In the genomic region with DNA sequence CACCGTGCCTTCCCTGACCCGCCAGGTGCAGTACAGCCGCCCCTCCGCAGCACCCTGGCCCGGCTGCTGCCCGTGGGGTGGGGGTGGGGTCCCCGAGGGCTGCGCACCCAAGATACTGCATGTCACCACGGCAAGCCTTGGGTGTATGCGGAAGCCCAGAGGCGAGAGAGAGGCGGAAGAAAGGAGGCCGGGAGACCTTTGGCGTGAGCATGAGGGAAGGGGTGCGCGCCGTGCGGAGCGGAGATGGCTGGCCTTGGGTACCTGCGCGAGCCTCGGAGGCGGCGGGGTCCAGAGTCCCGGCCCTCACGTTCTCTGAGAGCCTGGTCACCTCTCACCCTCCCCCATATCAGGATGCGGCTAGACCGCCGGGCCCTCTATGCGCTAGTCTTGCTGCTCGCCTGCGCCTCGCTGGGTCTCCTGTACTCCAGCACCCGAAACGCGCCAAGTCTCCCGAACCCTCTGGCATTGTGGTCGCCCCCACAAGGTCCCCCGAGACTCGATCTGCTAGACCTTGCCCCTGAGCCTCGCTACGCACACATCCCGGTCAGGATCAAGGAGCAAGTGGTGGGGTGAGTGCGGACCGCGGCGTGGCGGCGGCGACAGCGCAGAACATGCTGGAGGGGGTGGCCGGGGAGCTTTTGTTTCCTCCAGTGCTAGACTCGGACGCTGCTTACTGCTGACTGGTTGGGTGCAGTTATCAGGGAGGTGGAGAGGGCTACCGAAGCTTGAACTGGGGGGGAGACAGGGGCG, we compare ENCODE assay signal across 8 mouse cellular contexts. TPM values are rescaled to one million over a fixed set of nuclear protein-coding genes. Genes with fewer than 3 reads are reported as not detected.
DNase-seq lines count a peak whose midpoint lies in the region; ATAC-seq lines count a peak whose summit lies in the region.

No protein-coding gene starts in this region.

- no peaks in the 10 kb centered on the region for H3K36me3 ChIP-seq in heart, embryonic 10.5 days
- no peaks in the 10 kb centered on the region for H3K36me3 ChIP-seq in hindbrain, embryonic 11.5 days (ENCODE audit: control insufficient read depth, insufficient read depth, low read length)
- H3K36me3 ChIP-seq in liver, embryonic 16.5 days (ENCODE audit: control insufficient read depth, insufficient read depth): no peaks in the 10 kb centered on the region
- peaks cover 18% of the 10 kb centered on the region for H3K36me3 ChIP-seq in neural tube, embryonic 13.5 days

- peaks cover 79% of the 10 kb centered on the region for H3K27me3 ChIP-seq in heart, embryonic 10.5 days (ENCODE audit: insufficient read depth, poor library complexity, severe bottlenecking)
- peaks cover 53% of the 10 kb centered on the region for H3K27me3 ChIP-seq in hindbrain, embryonic 11.5 days (ENCODE audit: control insufficient read depth, insufficient read depth, low read length)
- peaks cover 32% of the 10 kb centered on the region for H3K27me3 ChIP-seq in liver, embryonic 16.5 days (ENCODE audit: control insufficient read depth, insufficient read depth, low read depth, low read length)
- H3K27me3 ChIP-seq in neural tube, embryonic 13.5 days: peaks cover 57% of the 10 kb centered on the region

- peak overlapping the region; percentile 74 for H3K4me3 ChIP-seq in heart, embryonic 10.5 days
- H3K4me3 ChIP-seq in hindbrain, embryonic 11.5 days (ENCODE audit: low read depth, low read length): peak overlapping the region; percentile 59
- peak overlapping the region; percentile 69 for H3K4me3 ChIP-seq in liver, embryonic 16.5 days (ENCODE audit: low read depth, low read length)
- peak overlapping the region; percentile 83 for H3K4me3 ChIP-seq in neural tube, embryonic 13.5 days

- H3K9ac ChIP-seq in hindbrain, embryonic 11.5 days (ENCODE audit: low read depth, low read length): peak overlapping the region; percentile 80
- peak overlapping the region; percentile 81 for H3K9ac ChIP-seq in liver, embryonic 16.5 days (ENCODE audit: low read depth, low read length)
- H3K9ac ChIP-seq in neural tube, embryonic 13.5 days: peak overlapping the region; percentile 98

- peak overlapping the region; percentile 99 for H3K4me2 ChIP-seq in hindbrain, embryonic 11.5 days (replicated peaks; ENCODE audit: low read depth, low read length)
- H3K4me2 ChIP-seq in liver, embryonic 16.5 days (ENCODE audit: low read depth, low read length): peak overlapping the region; percentile 98
- H3K4me2 ChIP-seq in neural tube, embryonic 13.5 days: peak overlapping the region; percentile 95

- peaks cover 46% of the 10 kb centered on the region for H3K4me1 ChIP-seq in heart, embryonic 10.5 days
- peaks cover 6% of the 10 kb centered on the region for H3K4me1 ChIP-seq in hindbrain, embryonic 11.5 days (replicated peaks; ENCODE audit: control insufficient read depth, insufficient read depth, low read length)
- peaks cover 40% of the 10 kb centered on the region for H3K4me1 ChIP-seq in liver, embryonic 16.5 days (ENCODE audit: control insufficient read depth, low read depth, low read length)
- peaks cover 46% of the 10 kb centered on the region for H3K4me1 ChIP-seq in neural tube, embryonic 13.5 days (replicated peaks)

- under 1% methylated on average over 56 of the region's 56 CpGs for WGBS in heart, embryonic 10.5 days
- WGBS in hindbrain, embryonic 11.5 days: under 1% methylated on average over 56 of the region's 56 CpGs
- WGBS in liver, embryonic 16.5 days (ENCODE audit: insufficient replicate concordance): under 1% methylated on average over 56 of the region's 56 CpGs
- under 1% methylated on average over 56 of the region's 56 CpGs for WGBS in neural tube, embryonic 13.5 days

- peak; percentile 65 for ATAC-seq in hindbrain, embryonic 11.5 days (ENCODE audit: low FRiP score)
- peak; percentile 55 for ATAC-seq in liver, embryonic 16.5 days (ENCODE audit: low read depth)
- ATAC-seq in neural tube, embryonic 13.5 days (ENCODE audit: low read depth): peak; percentile 63

- peak overlapping the region; percentile 72 for H3K27ac ChIP-seq in heart, embryonic 10.5 days
- H3K27ac ChIP-seq in hindbrain, embryonic 11.5 days (ENCODE audit: low read depth, low read length): peak overlapping the region; percentile 53
- H3K27ac ChIP-seq in liver, embryonic 16.5 days (ENCODE audit: low read length): peak overlapping the region; percentile 87
- peak overlapping the region; percentile 91 for H3K27ac ChIP-seq in neural tube, embryonic 13.5 days (replicated peaks)

- no peaks in the 10 kb centered on the region for H3K9me3 ChIP-seq in heart, embryonic 10.5 days
- H3K9me3 ChIP-seq in hindbrain, embryonic 11.5 days (ENCODE audit: control insufficient read depth, low read length): no peaks in the 10 kb centered on the region
- H3K9me3 ChIP-seq in liver, embryonic 16.5 days (replicated peaks; ENCODE audit: control insufficient read depth, low read length): no peaks in the 10 kb centered on the region
- H3K9me3 ChIP-seq in neural tube, embryonic 13.5 days: no peaks in the 10 kb centered on the region

- DNase-seq in heart, embryonic 10.5 days (ENCODE audit: low spot score): no peak
- DNase-seq in heart, adult 9 months (ENCODE audit: low spot score in 2 of 2): no peak
- peak; percentile 79 for DNase-seq in R1 (ENCODE audit: low read depth, low spot score)
- DNase-seq in embryo, embryonic 9.5 days (ENCODE audit: extremely low spot score): peak; percentile 64
- DNase-seq in hindbrain, embryonic 11.5 days (ENCODE audit: low spot score): peak; percentile 69
- peak; percentile 84 for DNase-seq in thymus, postnatal 25 days

RNA-seq across cellular contexts. Expression of gene B4galnt1, which starts 0.8 kb away (rescaled TPM):
- 1.5 and 3.6 TPM in 2 replicates for polyA plus RNA-seq in heart, embryonic 10.5 days (2016; fragmentation: Nextera tagmentation; extraction: Ambion mirVana)
- 10.4 and 12.4 TPM in 2 replicates for polyA plus RNA-seq in hindbrain, embryonic 11.5 days (2014; fragmentation: Nextera tagmentation; extraction: Ambion mirVana)
- polyA plus RNA-seq in liver, embryonic 16.5 days (2015; fragmentation: Nextera tagmentation; extraction: Ambion mirVana): 18.7 and 24.3 TPM in 2 replicates
- 45.0 and 45.1 TPM in 2 replicates for polyA plus RNA-seq in neural tube, embryonic 13.5 days (2015; fragmentation: Nextera tagmentation; extraction: Ambion mirVana)

RNA-seq across cellular contexts. Expression of gene Slc26a10, which starts 14.6 kb away (rescaled TPM):
- 9.2 and 12.9 TPM in 2 replicates for polyA plus RNA-seq in heart, embryonic 10.5 days (2016; fragmentation: Nextera tagmentation; extraction: Ambion mirVana)
- 0.73 and 0.96 TPM in 2 replicates for polyA plus RNA-seq in hindbrain, embryonic 11.5 days (2014; fragmentation: Nextera tagmentation; extraction: Ambion mirVana)
- 2.2 and 2.7 TPM in 2 replicates for polyA plus RNA-seq in liver, embryonic 16.5 days (2015; fragmentation: Nextera tagmentation; extraction: Ambion mirVana)
- polyA plus RNA-seq in neural tube, embryonic 13.5 days (2015; fragmentation: Nextera tagmentation; extraction: Ambion mirVana): 0.83 and 0.93 TPM in 2 replicates

RNA-seq across cellular contexts. Expression of gene Arhgef25, which starts 24.1 kb away (rescaled TPM):
- polyA plus RNA-seq in heart, embryonic 10.5 days (2016; fragmentation: Nextera tagmentation; extraction: Ambion mirVana): 21.4 and 28.8 TPM in 2 replicates
- polyA plus RNA-seq in hindbrain, embryonic 11.5 days (2014; fragmentation: Nextera tagmentation; extraction: Ambion mirVana): 30.1 and 32.0 TPM in 2 replicates
- polyA plus RNA-seq in liver, embryonic 16.5 days (2015; fragmentation: Nextera tagmentation; extraction: Ambion mirVana): 4.8 and 5.7 TPM in 2 replicates
- 38.1 and 42.0 TPM in 2 replicates for polyA plus RNA-seq in neural tube, embryonic 13.5 days (2015; fragmentation: Nextera tagmentation; extraction: Ambion mirVana)

RNA-seq across cellular contexts. Expression of gene Dtx3, which starts 29.7 kb away (rescaled TPM):
- 78.4 and 91.4 TPM in 2 replicates for polyA plus RNA-seq in heart, embryonic 10.5 days (2016; fragmentation: Nextera tagmentation; extraction: Ambion mirVana)
- polyA plus RNA-seq in hindbrain, embryonic 11.5 days (2014; fragmentation: Nextera tagmentation; extraction: Ambion mirVana): 143 and 158 TPM in 2 replicates
- 13.4 and 14.8 TPM in 2 replicates for polyA plus RNA-seq in liver, embryonic 16.5 days (2015; fragmentation: Nextera tagmentation; extraction: Ambion mirVana)
- 188 and 221 TPM in 2 replicates for polyA plus RNA-seq in neural tube, embryonic 13.5 days (2015; fragmentation: Nextera tagmentation; extraction: Ambion mirVana)

RNA-seq across cellular contexts. Expression of gene Os9, which starts 44.9 kb away (rescaled TPM):
- polyA plus RNA-seq in heart, embryonic 10.5 days (2016; fragmentation: Nextera tagmentation; extraction: Ambion mirVana): 44.4 and 48.8 TPM in 2 replicates
- 40.3 and 46.6 TPM in 2 replicates for polyA plus RNA-seq in hindbrain, embryonic 11.5 days (2014; fragmentation: Nextera tagmentation; extraction: Ambion mirVana)
- 58.9 and 65.6 TPM in 2 replicates for polyA plus RNA-seq in liver, embryonic 16.5 days (2015; fragmentation: Nextera tagmentation; extraction: Ambion mirVana)
- 146 and 151 TPM in 2 replicates for polyA plus RNA-seq in neural tube, embryonic 13.5 days (2015; fragmentation: Nextera tagmentation; extraction: Ambion mirVana)

Comparison
In these comparisons a context has a peak if more than half of its experiments do, and no peak if none do; other contexts are left out.
1. DNase-seq: peak in R1 (single experiment), embryo, embryonic 9.5 days (single experiment), hindbrain, embryonic 11.5 days (single experiment) and thymus, postnatal 25 days (single experiment); none in heart, embryonic 10.5 days (single experiment) and heart, adult 9 months (0 of 2).
2. Peak in every context shown above with its lines, with median percentiles within 50 percentile points of each other: H3K27ac ChIP-seq, H3K4me3 ChIP-seq, ATAC-seq, H3K4me2 ChIP-seq and H3K9ac ChIP-seq.